Mouse (Mus musculus): ENCODE results near the gene Ppp1r21. TPM values are rescaled to one million over a fixed set of nuclear protein-coding genes. Genes with fewer than 3 reads are reported as not detected.

Ppp1r21 gene
- total and polyA plus RNA-seq, 3 experiments = 21.5 to 30.4 (median 27.7) TPM

- Histone ChIP-seq H3K27ac (ENCODE audit: insufficient read depth, low read depth) (peak overlapping the region; percentile 87), H3K9ac (ENCODE audit: insufficient read depth, low read depth) (peak overlapping the region; percentile 12; the same call in 1 of the 2 replicates), H3K4me2 (ENCODE audit: insufficient read depth, low read depth, poor library complexity, severe bottlenecking) (peak overlapping the region; percentile 41), H3K9me3 (replicated peaks; ENCODE audit: low read length) (no peaks in the 10 kb centered on the region), H3K27me3 (replicated peaks) (no peaks in the 10 kb centered on the region), H3K4me1 (ENCODE audit: control insufficient read depth in 1 of 2, insufficient read depth in 2 of 2) (peaks cover 29 to 58% of the 10 kb centered on the region in 2 experiments), H3K4me3 (replicated peaks in 1 of 3; ENCODE audit: low read depth in 2 of 3, low read length in 2 of 3, poor library complexity in 1 of 3) (no peak overlapping the region), H3K79me2 (replicated peaks; ENCODE audit: control insufficient read depth, extremely low read depth, insufficient read depth, poor library complexity, severe bottlenecking) (no peaks in the 10 kb centered on the region), H3K36me3 (replicated peaks in 1 of 2; ENCODE audit: control insufficient read depth in 1 of 2, insufficient read depth in 1 of 2, low read length in 1 of 2) (peaks cover 29 to 54% of the 10 kb centered on the region in 2 experiments)
- peak; percentile 65 for DNase-seq (ENCODE audit: extremely low read depth)
- dilution Hi-C loops (cut with MboI; ENCODE audit: extremely low pct_ligation_motif_present, extremely low pct_unique_long_range_greater_than_20kb, low sequenced_read_pairs) = no loop called here
- in situ Hi-C loops (cut with MboI; ENCODE audit: low pct_ligation_motif_present, low pct_unique_long_range_greater_than_20kb, low sequenced_read_pairs) = no loop called here
- peak; percentile 38; the same call in 1 of the 2 replicates for TF ChIP-seq ELF1 (IDR thresholded peaks at IDR 0.05; ENCODE audit: low read depth, low read length)
- peak; percentile 85 for TF ChIP-seq EP300 (IDR thresholded peaks at IDR 0.05; ENCODE audit: low read length)
- TF ChIP-seq JUN (IDR thresholded peaks at IDR 0.05; ENCODE audit: insufficient read depth, low read depth, low read length) = no peak
- no peak; the same call in 1 of the 2 replicates for TF ChIP-seq CHD1 (IDR thresholded peaks at IDR 0.05; ENCODE audit: low read depth, low read length)
- 0 out of 2 replicates have a peak, but pooled peaks have one; percentile 34 for TF ChIP-seq MEF2A (IDR thresholded peaks at IDR 0.05; ENCODE audit: borderline replicate concordance, low read depth, low read length)
- no peak for TF ChIP-seq ZNF384 (IDR thresholded peaks at IDR 0.05; ENCODE audit: low read depth, low read length)
- no peak for TF ChIP-seq SIN3A (IDR thresholded peaks at IDR 0.05; ENCODE audit: low read length)
- TF ChIP-seq CTCF (conservative IDR thresholded peaks at IDR 0.05 in 1 of 2, IDR thresholded peaks at IDR 0.05 in 1 of 2; ENCODE audit: low read depth in 2 of 2, low read length in 2 of 2) = no peak
- TF ChIP-seq IRF4 (IDR thresholded peaks at IDR 0.05; ENCODE audit: low read depth, low read length) = peak; percentile 73
- no peak for TF ChIP-seq ZKSCAN1 (IDR thresholded peaks at IDR 0.05; ENCODE audit: borderline replicate concordance, low read depth, low read length)
- no peak for TF ChIP-seq USF1 (IDR thresholded peaks at IDR 0.05; ENCODE audit: low read depth, low read length)
- peak; percentile 90 for TF ChIP-seq BHLHE40 (IDR thresholded peaks at IDR 0.05; ENCODE audit: low read depth, low read length)
- TF ChIP-seq GABPA (IDR thresholded peaks at IDR 0.05; ENCODE audit: insufficient replicate concordance, low read depth, low read length) = no peak
- no peak for TF ChIP-seq KAT2A (IDR thresholded peaks at IDR 0.05; ENCODE audit: insufficient replicate concordance, low read length)
- TF ChIP-seq NRF1 (IDR thresholded peaks at IDR 0.05; ENCODE audit: low read depth, low read length) = no peak
- peak; percentile 14; the same call in 1 of the 2 replicates for TF ChIP-seq ETS1 (conservative IDR thresholded peaks at IDR 0.05; ENCODE audit: low read depth, low read length)
- TF ChIP-seq ZC3H11A (IDR thresholded peaks at IDR 0.05; ENCODE audit: low read depth, low read length) = no peak
- no peak for TF ChIP-seq PAX5 (IDR thresholded peaks at IDR 0.05; ENCODE audit: low read length)
- TF ChIP-seq MYC (IDR thresholded peaks at IDR 0.05; ENCODE audit: low read depth, low read length) = peak; percentile 33
- 0 out of 2 replicates have a peak, but pooled peaks have one; percentile 28 for TF ChIP-seq POLR2A (IDR thresholded peaks at IDR 0.05; ENCODE audit: low read depth, low read length)
- TF ChIP-seq NELFE (IDR thresholded peaks at IDR 0.05; ENCODE audit: low read depth, low read length) = no peak
- TF ChIP-seq CHD2 (IDR thresholded peaks at IDR 0.05; ENCODE audit: low read length) = peak; percentile 53; the same call in 1 of the 2 replicates
- peak; percentile 36; the same call in 1 of the 2 replicates for TF ChIP-seq TCF12 (IDR thresholded peaks at IDR 0.05; ENCODE audit: low read depth, low read length)
- TF ChIP-seq USF2 (conservative IDR thresholded peaks at IDR 0.05; ENCODE audit: low read depth, low read length) = no peak
- TF ChIP-seq POLR2AphosphoS2 (IDR thresholded peaks at IDR 0.05; ENCODE audit: low read depth, low read length) = no peak
- TF ChIP-seq MAFK (IDR thresholded peaks at IDR 0.05; ENCODE audit: insufficient replicate concordance, low read length) = peak; percentile 78
- TF ChIP-seq MAX (IDR thresholded peaks at IDR 0.05; ENCODE audit: low read length) = peak; percentile 79; the same call in 1 of the 2 replicates
- TF ChIP-seq MAZ (IDR thresholded peaks at IDR 0.05; ENCODE audit: low read depth, low read length) = no peak
- no peak for TF ChIP-seq E2F4 (IDR thresholded peaks at IDR 0.05; ENCODE audit: insufficient replicate concordance, low read depth, low read length)
- no peak for TF ChIP-seq UBTF (IDR thresholded peaks at IDR 0.05; ENCODE audit: low read depth, low read length)
- TF ChIP-seq RAD21 (IDR thresholded peaks at IDR 0.05; ENCODE audit: low read depth, low read length) = no peak
- peak; percentile 13; the same call in 1 of the 2 replicates for TF ChIP-seq MXI1 (IDR thresholded peaks at IDR 0.05; ENCODE audit: low read depth, low read length)
- TF ChIP-seq SMC3 (IDR thresholded peaks at IDR 0.05; ENCODE audit: low read depth, low read length) = no peak
- no peak for TF ChIP-seq JUND (conservative IDR thresholded peaks at IDR 0.05; ENCODE audit: low read depth, low read length)
- TF ChIP-seq ZMIZ1 (IDR thresholded peaks at IDR 0.05; ENCODE audit: low read depth, low read length) = no peak
- no peak; the same call in 1 of the 2 replicates for TF ChIP-seq RCOR1 (conservative IDR thresholded peaks at IDR 0.05; ENCODE audit: low read depth, low read length)
- peak; percentile 67; the same call in 1 of the 2 replicates for TF ChIP-seq TBP (conservative IDR thresholded peaks at IDR 0.05; ENCODE audit: low read depth, low read length)
Observed at GRCm38 (mm10) chr17:88550981-88551940, 21.3 kb downstream of the Ppp1r21 start.

Measured in CH12.LX (cell line).